In genomic region chr19:37937092-37937491, GRCm38 (mm10) we compare ENCODE assay signal across 21 mouse cellular contexts.
A peak's percentile ranks its signal among the peaks of the same experiment; 100 is the strongest.
DNase-seq lines count a peak whose midpoint lies in the region; ATAC-seq and TF ChIP-seq lines count a peak whose summit lies in the region.
"Had no signal": no experiment of that assay in that cellular context is flagged by ENCODE, and none has a peak within 500 bp of the region (broad histone marks: within the 10 kb centered on the region; RNA-seq: fewer than 3 reads in every experiment).

No protein-coding gene starts in this region.

- H3K27ac ChIP-seq in embryonic facial prominence, embryonic 11.5 days (replicated peaks; ENCODE audit: low read depth, low read length), result no peak overlapping the region
- no peak overlapping the region for H3K27ac ChIP-seq in embryonic facial prominence, embryonic 10.5 days (replicated peaks)
- H3K27ac ChIP-seq in kidney, adult 2 months (ENCODE audit: insufficient read depth, low read depth, low read length), result no peak overlapping the region
- H3K27ac ChIP-seq in lung, postnatal 0 days (ENCODE audit: low read length), result no peak overlapping the region
- H3K27ac ChIP-seq: embryonic facial prominence, embryonic 15.5 days; forebrain, embryonic 13.5 days; kidney, embryonic 15.5 days; liver, embryonic 13.5 days; macrophage; midbrain, embryonic 15.5 days had no signal

- peak; percentile 48 for DNase-seq in embryonic facial prominence, embryonic 11.5 days (ENCODE audit: low spot score)
- DNase-seq in embryonic facial prominence, embryonic 10.5 days (ENCODE audit: low spot score), result no peak
- DNase-seq in kidney, adult 2 months, result peak; percentile 10
- no peak for DNase-seq in kidney, postnatal 4 days
- peak; percentile 57 for DNase-seq in lung, postnatal 0 days (ENCODE audit: low spot score)
- no peak for DNase-seq in lung, postnatal 14 days
- DNase-seq in retina, embryonic 14.5 days (ENCODE audit: low spot score), result peak; percentile 68
- no peak for DNase-seq in adrenal gland, adult 2 months
- DNase-seq: B cell, adult 2 months; cerebellum, postnatal 14 days; heart, adult 18-20 months; heart, postnatal 14 days; layer of hippocampus, adult 9-11 months; liver, embryonic 13.5 days; thymus, adult 18-20 months had no signal

- no peak overlapping the region for H3K9ac ChIP-seq in embryonic facial prominence, embryonic 11.5 days (replicated peaks; ENCODE audit: low read length)
- no peak overlapping the region for H3K9ac ChIP-seq in lung, postnatal 0 days (replicated peaks; ENCODE audit: low read depth)
- H3K9ac ChIP-seq: embryonic facial prominence, embryonic 15.5 days; forebrain, embryonic 13.5 days; kidney, embryonic 15.5 days; liver, embryonic 13.5 days; midbrain, embryonic 15.5 days had no signal

- no peaks in the 10 kb centered on the region for H3K27me3 ChIP-seq in embryonic facial prominence, embryonic 11.5 days (ENCODE audit: control insufficient read depth, insufficient read depth, low read length)
- no peaks in the 10 kb centered on the region for H3K27me3 ChIP-seq in embryonic facial prominence, embryonic 10.5 days (replicated peaks; ENCODE audit: low read depth, poor library complexity, severe bottlenecking)
- no peaks in the 10 kb centered on the region for H3K27me3 ChIP-seq in kidney, adult 2 months (replicated peaks; ENCODE audit: control insufficient read depth, insufficient read depth, low read length)
- no peaks in the 10 kb centered on the region for H3K27me3 ChIP-seq in lung, postnatal 0 days (replicated peaks; ENCODE audit: insufficient read depth, low read length)
- H3K27me3 ChIP-seq: embryonic facial prominence, embryonic 15.5 days; forebrain, embryonic 13.5 days; kidney, embryonic 15.5 days; liver, embryonic 13.5 days; midbrain, embryonic 15.5 days had no signal

- no peak overlapping the region for H3K4me2 ChIP-seq in embryonic facial prominence, embryonic 11.5 days (ENCODE audit: low read depth, low read length)
- no peak overlapping the region for H3K4me2 ChIP-seq in lung, postnatal 0 days (replicated peaks; ENCODE audit: low read depth, low read length)
- H3K4me2 ChIP-seq: embryonic facial prominence, embryonic 15.5 days; forebrain, embryonic 13.5 days; kidney, embryonic 15.5 days; liver, embryonic 13.5 days; midbrain, embryonic 15.5 days had no signal

- H3K4me3 ChIP-seq in embryonic facial prominence, embryonic 11.5 days (ENCODE audit: low read depth, low read length), result no peak overlapping the region
- no peak overlapping the region for H3K4me3 ChIP-seq in embryonic facial prominence, embryonic 10.5 days
- H3K4me3 ChIP-seq in kidney, adult 2 months (ENCODE audit: insufficient read depth, low read depth, low read length), result no peak overlapping the region
- H3K4me3 ChIP-seq in lung, postnatal 0 days (ENCODE audit: low read depth, low read length), result no peak overlapping the region
- H3K4me3 ChIP-seq: embryonic facial prominence, embryonic 15.5 days; forebrain, embryonic 13.5 days; kidney, embryonic 15.5 days; liver, embryonic 13.5 days; midbrain, embryonic 15.5 days had no signal

- H3K9me3 ChIP-seq in embryonic facial prominence, embryonic 11.5 days (replicated peaks; ENCODE audit: control insufficient read depth, low read length), result no peaks in the 10 kb centered on the region
- no peaks in the 10 kb centered on the region for H3K9me3 ChIP-seq in embryonic facial prominence, embryonic 10.5 days
- no peaks in the 10 kb centered on the region for H3K9me3 ChIP-seq in lung, postnatal 0 days (ENCODE audit: low read length)
- H3K9me3 ChIP-seq: embryonic facial prominence, embryonic 15.5 days; forebrain, embryonic 13.5 days; G1E; kidney, embryonic 15.5 days; liver, embryonic 13.5 days; midbrain, embryonic 15.5 days had no signal

- 0 out of 2 replicates have a peak, but pooled peaks have one; percentile 6 for TF ChIP-seq CTCF in kidney, adult 2 months (conservative IDR thresholded peaks at IDR 0.05; ENCODE audit: insufficient read depth, insufficient read length, low read depth, low read length)
- TF ChIP-seq CTCF in lung, postnatal 0 days (IDR thresholded peaks at IDR 0.05), result peak; percentile 64

- no peak for TF ChIP-seq EP300 in lung, postnatal 0 days (IDR thresholded peaks at IDR 0.05)

- ATAC-seq in embryonic facial prominence, embryonic 11.5 days (replicated peaks; ENCODE audit: insufficient number of reproducible peaks, low FRiP score, low TSS enrichment, low read depth), result no peak
- ATAC-seq in lung, postnatal 0 days, result no peak
- ATAC-seq: forebrain, embryonic 13.5 days; midbrain, embryonic 15.5 days had no signal

- no peak for TF ChIP-seq POLR2A in kidney, adult 2 months (IDR thresholded peaks at IDR 0.05; ENCODE audit: low read depth, low read length)

- no peaks in the 10 kb centered on the region; the same call in 1 of the 2 replicates for H3K36me3 ChIP-seq in embryonic facial prominence, embryonic 11.5 days (replicated peaks; ENCODE audit: control insufficient read depth, insufficient read depth, low read depth, low read length)
- no peaks in the 10 kb centered on the region for H3K36me3 ChIP-seq in embryonic facial prominence, embryonic 10.5 days (replicated peaks)
- no peaks in the 10 kb centered on the region for H3K36me3 ChIP-seq in kidney, adult 2 months (ENCODE audit: control insufficient read depth, insufficient read depth, low read length)
- H3K36me3 ChIP-seq in lung, postnatal 0 days (ENCODE audit: insufficient read depth, low read length), result peaks cover 25% of the 10 kb centered on the region; the same call in 1 of the 2 replicates
- H3K36me3 ChIP-seq: G1E; liver, embryonic 13.5 days; midbrain, embryonic 15.5 days had no signal

- no peaks in the 10 kb centered on the region for H3K4me1 ChIP-seq in embryonic facial prominence, embryonic 11.5 days (ENCODE audit: control insufficient read depth, insufficient read depth, low read length)
- H3K4me1 ChIP-seq in embryonic facial prominence, embryonic 10.5 days, result peaks cover 10% of the 10 kb centered on the region; the same call in 1 of the 2 replicates
- peaks cover 3% of the 10 kb centered on the region; the same call in 1 of the 2 replicates for H3K4me1 ChIP-seq in kidney, adult 2 months (ENCODE audit: control insufficient read depth, insufficient read depth, low read length)
- no peaks in the 10 kb centered on the region for H3K4me1 ChIP-seq in lung, postnatal 0 days (ENCODE audit: insufficient read depth, low read depth, low read length)
- H3K4me1 ChIP-seq: embryonic facial prominence, embryonic 15.5 days; forebrain, embryonic 13.5 days; kidney, embryonic 15.5 days; liver, embryonic 13.5 days; midbrain, embryonic 15.5 days had no signal

Comparison
In these comparisons a context has a peak if more than half of its experiments do, and no peak if none do; other contexts are left out.
1. DNase-seq: peak in embryonic facial prominence, embryonic 11.5 days (single experiment), kidney, adult 2 months (single experiment), lung, postnatal 0 days (single experiment) and retina, embryonic 14.5 days (single experiment); none in embryonic facial prominence, embryonic 10.5 days (single experiment), kidney, postnatal 4 days (0 of 2), lung, postnatal 14 days (single experiment) and adrenal gland, adult 2 months (single experiment).